Comparison of ENCODE assay signal across 8 mouse cellular contexts in the genomic region with DNA sequence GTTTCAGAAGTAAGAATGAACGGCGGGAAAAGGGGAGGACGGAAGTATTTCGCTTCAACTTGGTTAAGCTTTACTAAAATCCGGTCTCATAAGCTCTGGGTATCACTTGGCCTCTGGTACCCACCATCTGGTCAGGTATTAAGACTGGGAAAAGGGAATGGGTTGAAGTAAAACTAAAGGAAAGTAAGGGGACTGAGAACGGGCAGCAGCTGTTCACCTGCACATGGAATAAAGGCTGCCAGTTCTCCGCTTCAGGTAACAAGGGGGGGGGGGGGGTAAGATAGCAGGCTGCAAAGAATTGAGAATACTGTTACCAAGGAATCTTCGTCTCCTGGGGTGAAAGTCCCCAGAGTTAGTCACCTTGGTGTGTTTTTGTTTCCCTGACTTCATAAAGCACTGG.
DNase-seq lines count a peak whose midpoint lies in the region; ATAC-seq lines count a peak whose summit lies in the region.

No protein-coding gene starts in this region.

- H3K9me3 ChIP-seq in heart, embryonic 15.5 days (replicated peaks) = no peaks in the 10 kb centered on the region
- no peaks in the 10 kb centered on the region for H3K9me3 ChIP-seq in embryonic facial prominence, embryonic 12.5 days
- H3K9me3 ChIP-seq in hindbrain, embryonic 16.5 days (ENCODE audit: control insufficient read depth, low read length) = no peaks in the 10 kb centered on the region
- no peaks in the 10 kb centered on the region for H3K9me3 ChIP-seq in midbrain, embryonic 14.5 days (ENCODE audit: control insufficient read depth, low read length)

- 8% methylated on average over 8 of the region's 8 CpGs for WGBS in heart, embryonic 15.5 days
- 18% methylated on average over 8 of the region's 8 CpGs for WGBS in embryonic facial prominence, embryonic 12.5 days
- 17% methylated on average over 8 of the region's 8 CpGs for WGBS in hindbrain, embryonic 16.5 days
- 22% methylated on average over 8 of the region's 8 CpGs for WGBS in midbrain, embryonic 14.5 days

- no peaks in the 10 kb centered on the region for H3K4me1 ChIP-seq in heart, embryonic 15.5 days (replicated peaks)
- H3K4me1 ChIP-seq in embryonic facial prominence, embryonic 12.5 days = no peaks in the 10 kb centered on the region
- no peaks in the 10 kb centered on the region for H3K4me1 ChIP-seq in hindbrain, embryonic 16.5 days (ENCODE audit: control insufficient read depth, insufficient read depth, low read depth, low read length)
- no peaks in the 10 kb centered on the region for H3K4me1 ChIP-seq in midbrain, embryonic 14.5 days (ENCODE audit: control insufficient read depth, insufficient read depth, low read length)

- H3K27me3 ChIP-seq in heart, embryonic 15.5 days = no peaks in the 10 kb centered on the region
- H3K27me3 ChIP-seq in embryonic facial prominence, embryonic 12.5 days = no peaks in the 10 kb centered on the region
- H3K27me3 ChIP-seq in hindbrain, embryonic 16.5 days (replicated peaks; ENCODE audit: control insufficient read depth, insufficient read depth, low read length) = no peaks in the 10 kb centered on the region
- no peaks in the 10 kb centered on the region for H3K27me3 ChIP-seq in midbrain, embryonic 14.5 days (ENCODE audit: control insufficient read depth, insufficient read depth, low read length)

- H3K4me3 ChIP-seq in heart, embryonic 15.5 days = peak overlapping the region; percentile 64
- H3K4me3 ChIP-seq in embryonic facial prominence, embryonic 12.5 days = peak overlapping the region; percentile 58
- H3K4me3 ChIP-seq in hindbrain, embryonic 16.5 days (ENCODE audit: low read length) = peak overlapping the region; percentile 61
- H3K4me3 ChIP-seq in midbrain, embryonic 14.5 days (replicated peaks; ENCODE audit: low read depth, low read length) = peak overlapping the region; percentile 57

- H3K36me3 ChIP-seq in heart, embryonic 15.5 days = no peaks in the 10 kb centered on the region
- no peaks in the 10 kb centered on the region for H3K36me3 ChIP-seq in embryonic facial prominence, embryonic 12.5 days
- H3K36me3 ChIP-seq in hindbrain, embryonic 16.5 days (ENCODE audit: control insufficient read depth, insufficient read depth, low read length) = no peaks in the 10 kb centered on the region
- no peaks in the 10 kb centered on the region for H3K36me3 ChIP-seq in midbrain, embryonic 14.5 days (ENCODE audit: control insufficient read depth, insufficient read depth, low read length)

- DNase-seq in heart, adult 8-10 months (ENCODE audit: low spot score) = no peak
- no peak for DNase-seq in midbrain, embryonic 14.5 days
- DNase-seq in thymus, postnatal 4 days = no peak
- DNase-seq in adipocyte (ENCODE audit: low spot score) = no peak
- no peak for DNase-seq in adrenal gland, adult 2 months

- ATAC-seq in heart, embryonic 15.5 days (replicated peaks; ENCODE audit: insufficient number of reproducible peaks, insufficient read depth, low FRiP score, low read depth) = no peak
- no peak for ATAC-seq in embryonic facial prominence, embryonic 12.5 days (ENCODE audit: insufficient number of reproducible peaks, insufficient read depth, low FRiP score, low TSS enrichment)
- ATAC-seq in hindbrain, embryonic 16.5 days = no peak
- ATAC-seq in midbrain, embryonic 14.5 days (ENCODE audit: low FRiP score, low TSS enrichment) = no peak

- H3K4me2 ChIP-seq in heart, embryonic 15.5 days = peak overlapping the region; percentile 82
- H3K4me2 ChIP-seq in embryonic facial prominence, embryonic 12.5 days (replicated peaks) = peak overlapping the region; percentile 47
- peak overlapping the region; percentile 60 for H3K4me2 ChIP-seq in hindbrain, embryonic 16.5 days (ENCODE audit: low read length)
- H3K4me2 ChIP-seq in midbrain, embryonic 14.5 days (ENCODE audit: low read length) = peak overlapping the region; percentile 57

- no peak overlapping the region for H3K27ac ChIP-seq in heart, embryonic 15.5 days
- H3K27ac ChIP-seq in embryonic facial prominence, embryonic 12.5 days = peak overlapping the region; percentile 85; the same call in 1 of the 2 replicates
- no peak overlapping the region; the same call in 1 of the 2 replicates for H3K27ac ChIP-seq in hindbrain, embryonic 16.5 days (ENCODE audit: low read depth, low read length)
- H3K27ac ChIP-seq in midbrain, embryonic 14.5 days (replicated peaks; ENCODE audit: low read depth, low read length) = no peak overlapping the region; the same call in 1 of the 2 replicates

- H3K9ac ChIP-seq in heart, embryonic 15.5 days = peak overlapping the region; percentile 54
- H3K9ac ChIP-seq in embryonic facial prominence, embryonic 12.5 days = peak overlapping the region; percentile 68
- peak overlapping the region; percentile 73 for H3K9ac ChIP-seq in hindbrain, embryonic 16.5 days (ENCODE audit: low read depth, low read length)
- H3K9ac ChIP-seq in midbrain, embryonic 14.5 days (replicated peaks; ENCODE audit: low read length) = peak overlapping the region; percentile 59; the same call in 1 of the 2 replicates
